Mouse (Mus musculus): ENCODE data around the gene Ccl7.

Gene Ccl7

DNA sequence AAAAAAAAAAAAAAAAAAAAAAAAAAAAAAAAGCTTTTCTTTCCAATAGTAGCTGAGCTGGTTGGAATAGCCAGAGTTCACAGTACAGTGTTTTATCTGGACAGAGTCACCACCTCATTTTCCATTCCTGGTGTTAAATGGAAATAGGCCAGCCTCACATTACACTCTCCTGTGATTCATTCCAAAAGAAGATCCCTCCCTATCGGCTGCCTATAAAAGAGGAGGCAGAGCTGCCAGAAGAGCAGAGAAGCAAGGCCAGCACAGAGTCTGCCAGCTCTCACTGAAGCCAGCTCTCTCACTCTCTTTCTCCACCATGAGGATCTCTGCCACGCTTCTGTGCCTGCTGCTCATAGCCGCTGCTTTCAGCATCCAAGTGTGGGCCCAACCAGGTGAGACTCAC is at the start of gene Ccl7:
Ccl7 (plus strand) TSS at position 242 of the 400 bp plus-strand sequence.
- peak; percentile 18 to 30 for DNase-seq

DNA sequence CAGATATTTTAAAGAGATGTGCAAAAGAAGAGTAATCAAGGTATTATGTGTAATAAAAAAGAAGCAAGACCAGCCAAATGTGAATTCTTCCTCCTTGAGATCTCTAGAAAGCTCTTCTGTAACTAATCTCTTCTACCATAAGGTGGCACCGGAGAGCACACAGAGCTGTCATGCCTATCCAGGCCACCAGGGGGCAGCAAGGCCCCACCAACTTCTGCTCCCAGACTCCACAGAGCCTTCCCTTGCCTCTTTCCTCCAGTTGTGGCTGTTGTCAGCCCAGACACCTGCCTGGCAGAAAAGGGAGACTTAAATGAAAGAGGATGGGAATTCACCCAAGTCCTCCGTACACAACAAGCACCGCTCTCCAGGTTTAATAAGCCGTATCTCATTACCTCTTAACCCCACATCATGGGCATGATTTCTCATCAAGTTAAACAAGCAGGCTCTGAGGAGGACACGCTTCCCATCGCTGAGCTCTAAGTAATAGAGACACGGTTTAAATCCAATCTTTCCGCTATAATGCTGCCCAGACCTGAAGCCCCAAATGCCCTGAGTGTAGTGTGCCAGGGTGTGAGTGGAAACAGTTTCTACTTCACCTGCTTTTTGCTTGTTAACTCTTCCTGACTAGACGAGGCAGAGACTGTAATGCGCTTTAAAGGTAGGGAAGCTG is 49.2 kb upstream of the Ccl7 start:
- peak; percentile 80 to 82 for DNase-seq

DNA sequence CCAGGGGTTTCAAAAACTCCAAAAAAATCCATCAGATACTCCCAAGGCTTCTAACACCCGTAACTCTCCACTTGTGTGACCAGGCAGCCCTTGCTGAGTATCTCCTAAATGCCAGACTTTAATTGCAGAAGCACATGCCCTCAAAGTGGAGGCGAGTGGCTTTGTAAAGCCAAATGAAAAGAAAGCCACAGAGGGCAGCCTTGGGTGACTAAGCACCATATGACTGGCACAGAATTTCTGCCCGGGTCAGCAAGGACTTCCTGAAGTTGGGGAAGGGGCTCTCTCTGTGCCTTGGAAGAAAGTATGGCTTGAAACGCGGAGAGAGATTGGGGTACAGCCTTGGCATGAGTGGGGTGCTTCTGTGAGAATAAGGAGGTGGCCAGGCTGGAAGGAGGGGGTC is 48.4 kb upstream of the Ccl7 start:
- DNase-seq: no peak

- DNase-seq: no peak
Measured at GRCm38 (mm10) chr11:81998646-81999045, 46.9 kb upstream of the Ccl7 start.

DNA sequence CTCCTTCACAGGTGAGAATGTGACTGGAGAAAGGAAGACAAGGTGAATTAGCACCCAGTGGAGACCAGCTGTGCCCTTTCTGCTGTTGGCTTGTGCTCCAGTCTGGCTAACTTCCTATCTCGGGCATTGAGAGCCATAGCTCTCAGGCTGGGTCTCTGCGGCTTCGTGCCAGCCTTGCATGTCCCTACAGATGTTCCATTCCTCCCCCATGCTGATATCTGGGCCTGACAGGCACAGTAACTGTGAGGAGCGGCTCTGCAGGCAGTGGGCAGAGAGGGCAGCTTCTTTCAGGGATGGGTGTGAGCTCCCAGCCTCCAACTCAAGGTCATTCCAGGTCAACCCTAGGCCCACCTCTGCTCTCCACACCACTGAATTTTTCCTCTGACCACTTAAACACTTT is 46.0 kb upstream of the Ccl7 start:
- DNase-seq: no peak

DNA sequence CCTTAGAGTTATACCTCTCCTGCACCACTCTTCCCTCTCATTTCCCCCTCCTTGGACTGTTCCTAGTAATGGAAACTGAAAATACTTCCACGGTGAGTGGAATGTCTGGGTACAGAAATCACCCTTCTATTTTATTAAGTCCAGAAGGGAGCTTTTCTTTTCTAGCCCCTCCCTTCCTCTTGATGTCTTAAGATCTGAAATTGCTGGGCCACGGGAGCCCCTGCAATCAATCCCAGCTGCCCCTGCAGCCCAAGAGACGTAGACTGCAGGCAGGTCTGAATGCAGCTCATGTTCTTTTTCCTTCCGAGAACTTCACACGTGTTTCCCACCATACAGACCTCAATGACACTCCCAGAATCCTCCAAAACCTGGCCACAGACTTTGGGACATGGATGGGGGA is 44.9 kb upstream of the Ccl7 start:
- DNase-seq: no peak

GRCm38 (mm10) chr11:82004810-82005209 is 40.7 kb upstream of the Ccl7 start:
- DNase-seq: no peak

GRCm38 (mm10) chr11:82006796-82007423 is 38.6 kb upstream of the Ccl7 start:
- DNase-seq: no peak

GRCm38 (mm10) chr11:82010115-82010514 is 35.4 kb upstream of the Ccl7 start:
- DNase-seq: no peak

GRCm38 (mm10) chr11:82011411-82012193 is 33.9 kb upstream of the Ccl7 start:
- DNase-seq: no peak

GRCm38 (mm10) chr11:82013756-82014155 is 31.8 kb upstream of the Ccl7 start:
- DNase-seq: no peak

DNA sequence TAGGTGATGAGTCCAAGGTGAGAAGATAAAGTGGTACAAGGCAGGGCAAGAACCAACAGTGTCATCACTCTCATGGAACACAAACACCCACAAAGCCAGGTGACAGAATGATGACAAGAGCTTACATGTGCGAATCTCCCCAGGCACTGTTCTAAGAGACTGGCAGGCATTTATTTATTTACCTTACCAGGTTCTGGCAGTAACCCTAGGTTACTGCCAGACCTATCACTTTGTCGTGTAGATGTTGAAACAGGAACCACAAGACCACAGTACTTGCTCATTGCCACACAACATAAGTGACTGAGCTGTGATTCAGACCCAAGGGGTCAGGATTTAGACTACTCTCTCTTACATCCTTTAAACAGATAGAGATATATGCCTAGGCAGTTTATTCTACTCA is 30.4 kb upstream of the Ccl7 start:
- no peak for DNase-seq

GRCm38 (mm10) chr11:82016181-82016780 is 29.2 kb upstream of the Ccl7 start:
- no peak for DNase-seq

GRCm38 (mm10) chr11:82019389-82019788 is 26.1 kb upstream of the Ccl7 start:
- DNase-seq: no peak

- no peak for DNase-seq
Measured at GRCm38 (mm10) chr11:82019793-82020192, 25.7 kb upstream of the Ccl7 start.

GRCm38 (mm10) chr11:82021406-82021805 is 24.1 kb upstream of the Ccl7 start:
- DNase-seq: no peak

DNA sequence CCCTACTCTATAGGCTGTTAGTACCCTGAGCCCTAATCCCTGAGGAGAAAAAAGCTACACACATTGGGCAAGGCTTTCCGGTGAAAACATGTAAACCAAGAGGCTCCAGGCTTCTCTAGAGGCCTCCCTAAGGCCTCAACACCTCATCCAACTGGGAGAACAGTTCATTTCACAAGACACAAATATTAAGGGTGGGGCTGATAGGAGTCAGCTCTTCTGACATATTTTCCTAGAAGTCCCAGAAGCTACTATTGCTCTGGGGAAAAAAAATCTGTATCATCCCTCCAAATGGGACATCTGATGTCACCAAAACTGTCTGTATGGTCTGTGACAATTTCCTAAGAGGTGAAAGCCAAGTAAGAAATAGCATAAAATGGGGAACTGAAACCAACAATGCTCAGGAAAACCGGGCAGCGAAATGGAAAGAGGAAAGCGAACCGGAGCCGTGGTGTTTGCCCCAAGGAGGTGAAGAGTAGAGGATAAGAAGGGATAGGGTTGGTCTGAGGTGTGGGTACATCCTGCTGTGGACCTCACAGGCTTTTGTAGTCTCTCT is 22.9 kb upstream of the Ccl7 start:
- no peak for DNase-seq

GRCm38 (mm10) chr11:82023769-82024168 is 21.7 kb upstream of the Ccl7 start:
- no peak for DNase-seq

DNA sequence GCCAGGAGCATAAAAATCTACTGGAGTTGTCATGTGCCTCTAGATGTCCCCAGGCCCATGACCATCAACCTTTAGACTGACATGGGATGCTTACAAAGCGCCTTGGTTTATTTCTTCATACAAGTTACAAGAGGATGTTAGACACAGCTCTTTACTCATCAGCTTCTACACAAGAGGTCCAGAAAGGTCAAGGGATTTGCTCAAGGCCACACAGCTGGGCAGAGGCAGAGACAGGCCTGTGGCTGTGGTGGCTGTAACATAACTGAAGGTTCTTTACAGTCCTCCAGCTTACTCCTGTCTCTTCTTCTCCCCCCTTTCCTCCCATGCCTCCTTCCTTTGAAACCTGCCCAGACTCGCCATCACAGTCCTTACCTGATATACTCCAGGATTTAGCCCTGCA is 15.3 kb upstream of the Ccl7 start:
- DNase-seq: no peak

DNA sequence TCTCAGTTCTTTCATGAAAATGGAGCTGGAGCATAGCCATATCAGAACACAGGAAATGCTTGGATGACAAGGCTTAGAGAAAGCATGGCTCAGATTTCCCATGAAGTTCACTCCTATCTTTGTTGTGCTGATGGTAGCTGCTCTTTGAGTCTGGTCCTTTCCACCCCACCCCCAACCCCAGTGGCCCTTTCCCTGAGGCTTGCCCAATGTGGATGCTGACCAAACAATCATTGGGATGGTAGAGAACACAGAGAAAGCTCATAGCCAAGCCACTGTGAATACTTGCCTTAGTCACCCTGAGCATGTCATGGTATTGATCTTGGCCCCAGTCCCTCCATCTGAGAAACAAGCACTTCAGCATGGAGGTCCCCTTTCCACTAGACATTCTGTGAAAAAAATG is 13.4 kb upstream of the Ccl7 start:
- DNase-seq: no peak

- peak in 1 of 2 experiments; percentile 4 for DNase-seq
Measured at GRCm38 (mm10) chr11:82032678-82033344, 12.7 kb upstream of the Ccl7 start.

- DNase-seq: no peak
Measured at GRCm38 (mm10) chr11:82034446-82034845, 11.1 kb upstream of the Ccl7 start.

DNA sequence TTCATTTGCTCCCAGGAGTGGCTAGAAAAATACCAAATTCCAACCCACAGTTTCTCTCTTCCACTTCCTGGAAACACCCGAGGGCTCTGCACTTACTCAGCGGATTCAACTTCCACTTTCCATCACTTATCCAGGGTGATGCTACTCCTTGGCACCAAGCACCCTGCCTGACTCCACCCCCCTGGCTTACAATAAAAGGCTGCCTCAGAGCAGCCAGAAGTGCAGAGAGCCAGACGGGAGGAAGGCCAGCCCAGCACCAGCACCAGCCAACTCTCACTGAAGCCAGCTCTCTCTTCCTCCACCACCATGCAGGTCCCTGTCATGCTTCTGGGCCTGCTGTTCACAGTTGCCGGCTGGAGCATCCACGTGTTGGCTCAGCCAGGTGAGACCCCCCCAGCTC is 10.2 kb upstream of the Ccl7 start, which contains the start of gene Ccl2:
Ccl2 (plus strand) TSS at position 216 of the 400 bp plus-strand sequence.
- peak; percentile 28 to 48 for DNase-seq
